Mouse (Mus musculus) cortical plate, adult 2 months (tissue): Measurements from ENCODE around the gene Spsb2. TPM values are rescaled to one million over a fixed set of nuclear protein-coding genes. Genes with fewer than 3 reads are reported as not detected.

Experiments
- H3K27ac ChIP-seq: fragments of 200-500 bp; 2 replicates; pipeline ENCODE4 v1.5.1; 2012; ENCODE audit warnings: low read length, control low read depth, inconsistent platforms; ENCODE audit not compliant: insufficient read depth
- H3K4me1 ChIP-seq: fragments of 200-500 bp; 2 replicates; pipeline ENCODE4 v1.6.1; 2011; ENCODE audit warnings: low read length; ENCODE audit not compliant: control insufficient read depth, insufficient read depth
- H3K4me3 ChIP-seq: fragments of 200-500 bp; 2 replicates; pipeline ENCODE4 v1.5.1; 2011; ENCODE audit warnings: mild to moderate bottlenecking, low read length, control low read depth; ENCODE audit not compliant: insufficient read depth
- CTCF ChIP-seq: fragments of 200-500 bp; IDR thresholded peaks from 2 replicates; pipeline ENCODE4 v1.5.1; 2011; ENCODE audit warnings: mild to moderate bottlenecking, control low read depth, low read length; ENCODE audit not compliant: insufficient read depth; ENCODE audit errors: extremely low read depth
- POLR2A ChIP-seq: fragments of 200-500 bp; IDR thresholded peaks from 2 replicates; pipeline ENCODE4 v1.6.1; 2011; ENCODE audit warnings: mild to moderate bottlenecking, low read length, control low read depth; ENCODE audit not compliant: insufficient read depth; ENCODE audit errors: extremely low read depth
- polyA plus RNA-seq: library from polyadenylated mRNA; depleted of rRNA; stranded (reverse); fragments of >200 nt; gene quantifications from 2 replicates; pipeline ENCODE4 v1.2.3, GENCODE M21; 2012

Spsb2 gene
- polyA plus RNA-seq, 1 experiment: 4.8 TPM

DNA sequence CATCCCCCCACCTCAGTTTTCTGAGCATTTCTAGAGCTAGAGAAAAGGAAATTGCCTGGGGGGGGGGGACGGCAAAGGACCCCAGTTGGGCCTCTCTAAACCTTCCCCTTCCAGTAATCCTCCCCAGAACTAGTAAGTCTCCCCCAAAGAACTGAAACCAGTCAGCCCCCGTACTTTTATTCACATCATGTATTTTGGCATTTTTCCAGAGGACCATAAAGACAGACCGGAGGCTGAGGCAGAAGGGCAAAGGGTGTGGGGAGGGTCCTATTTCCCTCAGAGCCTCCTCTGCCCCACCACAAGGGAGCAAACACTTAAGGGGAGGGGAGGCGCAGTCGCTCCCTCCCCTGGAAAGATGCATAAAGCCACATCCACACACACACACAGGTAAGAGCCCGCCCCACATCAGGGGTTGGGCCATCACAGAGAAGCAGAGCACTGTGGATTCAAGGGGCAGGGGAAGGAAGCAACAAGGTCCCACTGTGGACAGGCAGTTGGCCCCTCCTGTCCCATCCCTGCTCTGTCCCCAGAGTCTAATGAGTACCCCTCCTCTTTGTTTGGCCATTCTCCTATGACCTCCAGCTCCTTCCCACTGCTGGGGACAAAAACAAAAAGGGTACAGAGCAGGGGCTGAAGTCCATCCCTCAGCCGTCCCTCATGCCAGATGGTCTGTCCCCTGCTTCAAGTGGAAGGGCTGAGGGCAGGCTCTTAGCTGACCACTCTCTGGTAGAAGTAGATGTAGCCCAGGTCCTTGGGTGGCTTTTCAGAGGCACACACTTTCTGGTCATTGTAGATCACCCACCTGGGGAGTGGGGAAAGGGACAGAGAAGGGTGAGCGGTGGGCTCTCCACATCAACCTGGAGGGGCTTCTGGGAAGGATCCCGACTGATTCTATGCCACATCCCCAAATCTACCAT lies 6.7 kb downstream of the Spsb2 start:
- no peak overlapping the region for H3K4me3 ChIP-seq
- H3K4me1 ChIP-seq: peaks cover 4% of the 10 kb centered on the region
- no peak overlapping the region for H3K27ac ChIP-seq
- no peak for TF ChIP-seq CTCF

DNA sequence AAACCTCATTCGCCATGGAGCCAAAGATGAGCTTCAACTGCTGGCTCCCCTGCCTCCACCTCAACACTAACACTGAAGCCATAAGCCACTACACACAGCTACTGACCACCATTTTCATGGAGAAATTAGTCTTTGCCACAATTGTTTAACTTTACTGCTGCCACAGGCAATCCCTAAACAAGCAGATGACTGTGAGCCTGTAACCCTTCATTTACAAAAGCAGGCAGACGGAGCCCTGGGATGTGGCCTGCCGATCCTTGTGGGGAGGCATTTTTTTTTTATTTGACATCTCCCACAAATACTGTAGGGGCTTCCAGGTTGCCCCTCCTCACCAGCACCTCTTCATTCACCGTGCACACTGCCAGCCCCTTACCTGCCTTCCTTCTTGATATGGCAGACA lies 8.2 kb downstream of the Spsb2 start:
- TF ChIP-seq POLR2A: no peak
- H3K27ac ChIP-seq: no peak overlapping the region
- no peak overlapping the region for H3K4me3 ChIP-seq
- peaks cover 4% of the 10 kb centered on the region for H3K4me1 ChIP-seq

DNA sequence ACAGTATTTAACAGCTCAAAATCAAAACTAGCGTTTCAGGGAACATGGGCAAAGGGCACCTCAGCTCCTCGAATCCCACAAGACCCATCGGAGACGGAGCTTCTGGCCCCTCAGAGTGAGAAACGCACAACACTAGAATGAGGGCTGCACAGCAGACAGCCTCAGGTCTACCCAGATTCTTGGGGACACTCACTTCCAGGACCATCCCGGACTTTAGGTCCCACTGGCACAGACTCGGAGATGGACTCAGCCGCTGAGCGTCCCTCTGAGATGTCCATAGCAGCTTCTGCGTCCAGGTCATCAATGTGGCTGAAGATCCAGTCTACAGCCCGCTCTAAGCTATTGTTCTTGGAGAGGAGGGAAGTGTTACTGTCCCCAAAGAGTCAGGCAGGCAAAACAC lies 8.7 kb downstream of the Spsb2 start:
- no peak for TF ChIP-seq POLR2A
- TF ChIP-seq CTCF: no peak
- Histone ChIP-seq H3K27ac (no peak overlapping the region), H3K4me1 (peaks cover 4% of the 10 kb centered on the region), H3K4me3 (no peak overlapping the region)

DNA sequence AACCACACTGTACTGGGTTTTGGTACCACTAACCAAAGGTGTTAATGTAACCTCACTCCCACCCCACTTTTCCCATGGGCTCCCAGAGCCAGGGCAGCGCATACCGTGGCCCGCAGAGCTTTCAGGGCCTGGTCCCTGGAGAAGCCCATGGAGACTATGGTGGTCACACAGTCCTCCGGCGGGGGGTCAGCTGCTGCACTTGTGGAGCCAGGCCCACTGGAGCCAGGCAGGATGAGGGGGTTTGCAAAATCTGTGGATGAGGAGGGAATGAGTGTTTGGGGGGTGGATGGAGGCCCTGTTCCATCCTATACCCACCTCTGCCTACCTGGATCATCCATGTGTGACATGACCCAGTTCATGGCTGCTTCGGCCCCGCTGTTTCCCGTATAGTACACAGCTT lies 9.1 kb downstream of the Spsb2 start:
- no peak overlapping the region for H3K27ac ChIP-seq
- peaks cover 4% of the 10 kb centered on the region for H3K4me1 ChIP-seq
- TF ChIP-seq POLR2A (no peak), CTCF (no peak)
- H3K4me3 ChIP-seq: no peak overlapping the region

DNA sequence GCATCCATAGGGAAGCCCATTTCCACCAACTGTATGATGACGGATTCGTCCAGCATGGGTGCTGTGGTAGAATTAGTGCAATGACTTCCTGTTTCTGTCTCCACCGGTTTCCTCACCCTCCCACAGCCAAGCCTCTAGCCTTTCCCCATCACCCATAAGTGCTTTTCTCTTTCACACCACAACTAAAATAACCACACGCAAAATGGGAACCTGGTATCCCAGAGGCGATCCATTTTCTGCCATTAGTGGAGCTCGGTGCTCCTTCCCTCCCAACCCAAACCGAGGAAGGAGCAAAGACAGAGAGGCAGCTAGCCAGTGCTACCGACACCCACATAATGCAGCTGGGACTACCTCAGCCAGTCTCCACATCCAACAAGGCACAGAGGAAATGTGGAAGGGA lies 9.5 kb downstream of the Spsb2 start:
- no peak overlapping the region for H3K4me3 ChIP-seq
- TF ChIP-seq CTCF: no peak
- no peak for TF ChIP-seq POLR2A
- H3K4me1 ChIP-seq: peaks cover 4% of the 10 kb centered on the region
- H3K27ac ChIP-seq: no peak overlapping the region

DNA sequence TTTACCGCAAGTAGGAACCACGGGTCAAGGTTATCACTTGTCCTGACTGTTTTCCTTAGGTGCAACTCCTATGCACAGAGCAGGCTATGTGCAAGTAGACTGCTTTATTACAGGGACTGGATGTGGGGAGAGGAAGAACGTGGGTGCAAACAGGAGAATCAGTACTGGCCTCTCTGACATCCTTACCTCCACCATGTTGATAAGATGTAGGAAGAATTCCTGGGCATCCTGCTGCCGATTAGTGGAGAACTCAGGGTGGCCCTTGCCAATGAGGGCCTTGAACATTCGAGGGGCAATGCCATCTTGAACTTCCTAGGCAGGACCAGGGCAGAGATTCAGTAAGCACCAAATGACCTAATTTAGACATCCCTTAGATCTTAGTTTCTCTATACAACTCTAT lies 12.4 kb downstream of the Spsb2 start:
- Histone ChIP-seq H3K4me3 (no peak overlapping the region), H3K27ac (no peak overlapping the region), H3K4me1 (peaks cover 4% of the 10 kb centered on the region)
- TF ChIP-seq CTCF (no peak), POLR2A (no peak)

DNA sequence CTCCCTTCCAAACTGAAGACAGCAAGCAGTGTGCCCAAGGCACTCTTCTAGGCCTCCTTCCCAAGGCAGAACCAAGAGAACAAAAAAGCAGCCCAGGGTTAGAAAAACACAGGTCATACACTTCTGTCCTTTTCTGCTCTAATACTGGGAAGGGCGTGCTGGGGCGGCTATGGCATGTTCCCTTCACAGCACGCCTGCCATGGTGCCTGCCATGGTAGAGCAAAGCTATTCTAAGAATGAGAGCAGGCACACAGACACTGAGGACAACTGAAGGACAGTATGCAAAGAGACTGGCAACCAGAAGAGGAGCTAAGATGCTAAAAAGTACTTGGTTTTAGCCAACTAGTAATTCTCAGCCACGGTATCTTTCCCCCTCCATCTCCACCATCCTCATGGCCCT lies 13.6 kb downstream of the Spsb2 start:
- no peak overlapping the region for H3K27ac ChIP-seq
- peaks cover 4% of the 10 kb centered on the region for H3K4me1 ChIP-seq
- H3K4me3 ChIP-seq: no peak overlapping the region
- TF ChIP-seq POLR2A: no peak
- no peak for TF ChIP-seq CTCF

DNA sequence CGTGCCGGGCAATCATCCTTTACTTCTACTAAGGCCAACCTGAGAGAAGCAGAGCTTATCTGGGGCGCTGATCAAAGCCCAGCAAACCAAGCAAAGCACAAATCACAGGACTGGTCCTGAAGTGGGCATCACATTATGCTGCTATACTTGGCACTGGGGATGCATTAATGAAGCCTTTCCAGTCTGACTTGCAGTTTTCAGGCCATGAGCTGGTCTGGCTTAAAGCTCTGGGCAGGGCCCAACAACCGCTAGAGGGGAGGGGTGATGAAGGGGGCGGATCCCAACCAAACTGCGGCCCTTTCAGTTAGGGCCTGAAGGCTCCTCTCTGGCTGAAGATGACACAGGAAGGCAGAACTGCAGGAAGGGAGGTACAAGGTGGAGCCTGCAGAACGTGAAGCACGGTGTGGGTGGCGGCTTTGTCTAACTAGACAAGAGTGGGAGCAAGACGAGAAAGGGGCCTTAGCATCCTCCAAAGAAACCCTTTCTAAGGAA lies 19.7 kb downstream of the Spsb2 start:
- peak overlapping the region; percentile 53 for H3K4me3 ChIP-seq
- no peak for TF ChIP-seq POLR2A
- no peak for TF ChIP-seq CTCF
- H3K4me1 ChIP-seq: no peaks in the 10 kb centered on the region
- no peak overlapping the region for H3K27ac ChIP-seq

DNA sequence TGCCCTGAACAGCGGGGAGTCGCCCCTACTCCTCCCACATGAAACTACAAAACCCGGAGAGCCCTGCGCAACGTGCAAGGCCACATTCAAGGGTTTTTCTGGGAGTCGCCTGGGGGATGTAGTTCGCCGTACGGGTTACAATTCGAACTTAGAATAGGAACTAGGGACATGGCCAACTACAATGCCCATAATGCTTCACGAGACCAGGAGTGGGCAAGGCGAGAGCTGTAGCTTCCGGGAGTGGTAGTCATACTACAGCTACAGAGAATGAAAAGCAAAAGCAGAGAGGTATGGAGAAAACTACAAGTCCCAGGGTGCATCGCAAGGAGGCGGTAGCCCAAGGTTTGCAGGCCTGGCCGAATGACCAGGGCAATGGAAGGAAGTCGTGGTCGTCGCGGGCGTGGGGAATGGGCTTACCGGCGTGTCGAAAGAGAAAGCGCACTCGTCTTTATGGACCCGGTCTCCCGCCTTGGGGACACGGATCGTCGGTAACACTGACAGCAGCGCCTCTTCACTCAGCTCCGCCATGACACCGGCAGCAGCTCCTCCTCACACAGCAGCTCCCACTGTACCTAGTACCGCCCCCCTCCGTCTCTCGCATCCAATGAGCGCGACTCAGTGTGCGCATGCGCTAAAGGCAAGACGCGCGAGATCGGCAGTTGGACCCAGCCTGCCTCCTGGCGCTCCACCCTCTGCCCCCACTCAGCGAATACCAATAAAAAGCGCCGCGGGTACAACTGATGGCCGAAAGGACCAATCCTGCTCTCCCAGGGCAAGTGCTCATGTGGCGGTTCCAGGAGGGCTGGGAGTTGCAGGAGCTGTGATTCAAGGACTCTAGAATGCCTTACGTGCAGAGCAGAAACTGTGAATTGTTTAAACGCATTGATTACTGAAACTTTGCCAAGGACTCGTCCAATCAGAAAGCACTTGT lies 20.7 kb downstream of the Spsb2 start, which contains the start of the genes Usp5 and Cdca3:
Gene Usp5, minus strand, starts transcription at position 617 of the 931 bp plus-strand sequence.
Gene Cdca3, plus strand, starts transcription at position 680 of the 931 bp plus-strand sequence.
- H3K4me1 ChIP-seq: no peaks in the 10 kb centered on the region
- TF ChIP-seq POLR2A (peak; percentile 83), CTCF (no peak)
- H3K4me3 ChIP-seq: peak within 1 kb of the TSS; percentile 53
- peak within 1 kb of the TSS; percentile 36 for H3K27ac ChIP-seq
